Mouse (Mus musculus): ENCODE data around the gene Gm10322.

Gm10322 gene

GRCm38 (mm10) chr10:59602043-59602442 is 13.8 kb upstream of the Gm10322 start:
- DNase-seq (ENCODE audit: low read depth, low spot score): no peak

GRCm38 (mm10) chr10:59602891-59603290 is 13.0 kb upstream of the Gm10322 start:
- DNase-seq (ENCODE audit: low read depth, low spot score): no peak

- peak; percentile 28 for DNase-seq (ENCODE audit: low read depth, low spot score)
Observed at GRCm38 (mm10) chr10:59603843-59604242, 12.0 kb upstream of the Gm10322 start.

DNA sequence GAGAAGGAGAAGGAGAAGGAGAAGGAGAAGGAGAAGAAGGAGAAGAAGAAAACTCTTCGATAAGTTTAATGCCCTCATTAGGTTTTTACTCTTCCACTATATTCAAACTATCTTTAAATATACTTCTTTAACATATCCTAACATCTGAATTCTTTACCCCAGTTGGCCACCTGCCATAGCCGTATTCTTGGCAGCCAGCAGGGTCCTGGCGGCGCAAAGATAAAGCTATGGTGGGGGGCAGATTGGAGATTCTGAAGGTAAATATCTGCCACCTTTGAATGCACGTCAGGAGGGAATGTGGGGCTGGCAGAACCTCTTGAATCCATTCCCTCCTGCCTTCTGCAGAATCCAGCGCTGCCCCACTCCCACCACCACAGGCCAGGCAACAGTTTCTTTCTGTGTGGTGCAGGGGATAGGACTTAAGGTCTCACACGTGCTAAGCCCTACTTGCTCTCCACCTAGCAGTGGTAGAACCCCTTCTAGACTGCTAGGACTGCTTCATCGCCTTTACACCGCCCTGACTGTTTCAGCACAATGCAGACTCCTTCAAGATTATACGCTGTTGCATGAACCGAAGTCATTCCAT is 10.9 kb upstream of the Gm10322 start:
- DNase-seq (ENCODE audit: low read depth, low spot score): no peak

DNA sequence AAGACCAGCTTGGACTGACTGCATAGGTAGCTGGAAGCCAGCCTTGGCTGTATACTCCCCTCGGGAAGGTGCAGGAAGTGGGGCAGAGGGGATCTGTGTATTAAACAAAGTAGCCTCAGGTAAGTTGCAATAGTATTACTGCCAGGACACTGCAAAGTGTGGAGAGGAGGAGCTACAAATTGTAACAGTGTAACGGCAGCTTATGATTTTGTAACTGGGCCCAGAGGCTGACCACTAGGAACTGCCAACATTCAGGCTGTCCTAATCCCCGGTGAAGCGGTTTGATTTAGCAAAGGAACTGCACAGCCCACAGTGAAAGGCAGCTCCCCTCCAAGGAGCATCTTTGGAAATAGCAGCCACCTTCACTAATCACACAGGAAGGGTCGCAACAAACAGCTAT is 2.6 kb upstream of the Gm10322 start:
- no peak for DNase-seq (ENCODE audit: low read depth, low spot score)

- DNase-seq (ENCODE audit: low read depth, low spot score): no peak
Observed at GRCm38 (mm10) chr10:59614141-59614540, 1.7 kb upstream of the Gm10322 start.

- no peak for DNase-seq (ENCODE audit: low read depth, low spot score)
Observed at GRCm38 (mm10) chr10:59615411-59615810, 452 bp upstream of the Gm10322 start.

DNA sequence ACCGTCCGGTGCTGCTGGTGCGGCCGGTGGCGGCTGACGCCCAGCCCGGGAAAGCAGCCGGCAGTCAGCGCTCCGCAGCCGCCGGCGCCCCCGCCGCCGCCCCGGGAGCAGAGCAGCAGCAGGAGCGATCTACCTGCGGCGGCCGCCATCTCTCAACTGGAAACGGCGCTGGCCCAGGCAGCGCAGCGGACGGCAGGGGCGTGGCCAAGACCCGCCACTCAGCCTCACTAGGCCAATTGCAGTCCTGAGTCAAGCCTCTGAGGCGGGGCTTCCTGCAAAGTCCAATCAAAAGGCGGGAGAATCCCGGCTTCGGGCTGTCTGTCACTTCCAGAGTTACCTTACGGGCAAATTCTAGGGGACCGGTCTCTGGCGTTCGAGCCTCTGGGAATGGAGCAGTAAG is 659 bp downstream of the Gm10322 start, which contains the start of gene Mcu:
TSS of gene Mcu (minus strand) at position 171 of the 400 bp plus-strand sequence.
- DNase-seq (ENCODE audit: low read depth, low spot score): peak; percentile 96

DNA sequence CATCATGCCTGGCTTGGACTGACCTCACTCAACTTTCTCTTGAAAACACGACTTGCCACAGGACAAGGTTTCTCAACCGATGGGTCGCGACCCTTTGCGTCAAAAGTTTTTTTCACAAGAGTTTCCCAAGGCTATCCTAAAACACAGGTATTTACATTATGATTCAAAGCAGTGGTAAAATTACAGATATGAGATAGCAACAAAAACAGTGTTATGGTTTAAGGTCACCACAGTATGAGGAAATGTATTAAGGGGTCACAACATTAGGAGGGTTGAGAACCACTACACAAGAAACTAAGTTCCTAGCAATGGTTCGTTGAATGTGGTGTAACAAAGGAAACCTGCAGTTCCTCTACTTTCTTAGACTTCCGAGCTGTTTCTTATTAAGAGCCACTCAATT is 1.9 kb downstream of the Gm10322 start:
- no peak for DNase-seq (ENCODE audit: low read depth, low spot score)

DNA sequence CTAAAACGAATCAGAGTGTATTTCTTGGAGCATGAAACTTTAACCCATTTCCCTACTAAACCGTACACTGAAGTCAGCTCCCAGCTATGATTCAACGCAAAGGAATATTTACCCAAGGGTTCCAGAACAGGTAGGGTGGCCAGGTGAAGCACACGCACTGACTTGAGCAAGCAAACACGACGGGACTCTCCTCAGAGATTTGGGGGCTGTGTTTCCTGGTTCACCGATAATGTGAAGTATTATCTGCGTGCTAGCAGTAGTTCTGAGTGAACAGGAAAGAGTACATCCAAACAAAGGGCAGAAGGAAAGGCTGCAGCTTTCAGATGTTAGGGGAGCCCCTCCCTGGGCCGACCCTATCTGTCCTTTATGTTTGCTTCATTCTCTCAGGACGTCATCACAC is 5.5 kb downstream of the Gm10322 start:
- no peak for DNase-seq (ENCODE audit: low read depth, low spot score)

- DNase-seq (ENCODE audit: low read depth, low spot score): no peak
Observed at GRCm38 (mm10) chr10:59623496-59623895, 7.6 kb downstream of the Gm10322 start.

DNA sequence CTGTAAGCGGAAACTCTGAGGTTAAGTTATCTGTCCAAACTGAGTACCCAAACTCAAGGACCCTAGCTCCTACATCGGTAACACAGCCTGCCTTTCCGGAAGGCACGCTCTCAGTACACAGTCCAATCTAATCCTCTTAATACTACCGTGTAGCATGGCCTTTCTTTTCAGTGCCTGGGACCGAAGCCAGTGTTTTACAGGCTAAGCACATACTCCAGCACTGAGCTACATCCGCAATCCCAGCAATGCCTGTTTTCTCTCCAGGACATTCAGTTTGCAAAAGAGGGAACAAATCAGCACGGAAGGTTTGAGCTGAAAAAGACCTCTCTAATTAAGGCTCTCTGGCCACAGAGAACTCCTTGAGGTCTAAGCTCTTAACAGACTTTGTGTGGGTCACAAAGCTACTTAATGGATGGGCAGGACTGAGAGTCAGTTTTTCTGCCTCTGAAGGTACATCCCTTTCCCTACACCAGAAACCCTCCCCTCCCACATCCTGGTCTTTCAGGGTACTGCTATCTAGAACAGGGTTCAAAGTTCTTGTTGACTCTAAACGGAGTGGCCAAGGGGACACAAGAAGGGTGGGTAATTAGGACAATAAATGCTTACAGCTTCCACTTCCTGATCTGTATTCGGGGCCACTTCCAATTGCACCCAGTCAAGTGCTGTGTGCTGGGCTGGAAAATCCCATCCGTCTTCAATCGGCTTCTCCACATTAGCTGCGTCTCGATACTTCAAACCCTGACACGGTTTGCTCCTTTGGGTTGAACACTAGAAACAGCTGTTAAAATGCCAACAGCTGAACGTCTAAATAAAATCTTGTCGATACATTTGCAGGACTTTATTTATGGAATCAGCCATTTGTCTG is 13.0 kb downstream of the Gm10322 start:
- no peak for DNase-seq (ENCODE audit: low read depth, low spot score)

GRCm38 (mm10) chr10:59629506-59629782 is 13.6 kb downstream of the Gm10322 start:
- no peak for DNase-seq (ENCODE audit: low read depth, low spot score)

DNA sequence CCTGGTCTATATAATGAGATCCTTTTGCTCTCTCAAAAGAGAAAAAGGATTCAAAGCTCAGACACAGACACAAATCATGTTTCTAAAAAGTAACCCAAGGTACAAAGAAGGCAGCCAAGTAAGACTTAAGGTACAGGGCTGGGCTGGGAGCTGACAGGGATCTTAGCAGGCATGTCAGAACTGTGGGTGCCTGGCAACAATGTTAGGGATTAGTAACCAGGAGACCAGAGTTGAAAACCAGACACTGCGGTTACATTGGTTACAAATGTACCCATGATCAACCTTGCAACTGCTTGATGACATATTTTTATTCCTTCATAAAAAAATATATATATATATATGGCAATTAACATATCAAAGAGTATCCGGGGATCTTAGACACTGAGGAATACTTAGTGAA is 20.2 kb downstream of the Gm10322 start:
- DNase-seq (ENCODE audit: low read depth, low spot score): no peak

GRCm38 (mm10) chr10:59636751-59637533 is 21.1 kb downstream of the Gm10322 start:
- no peak for DNase-seq (ENCODE audit: low read depth, low spot score)

- no peak for DNase-seq (ENCODE audit: low read depth, low spot score)
Observed at GRCm38 (mm10) chr10:59637596-59638124, 21.8 kb downstream of the Gm10322 start.

- DNase-seq (ENCODE audit: low read depth, low spot score): no peak
Observed at GRCm38 (mm10) chr10:59638576-59638975, 22.7 kb downstream of the Gm10322 start.

DNA sequence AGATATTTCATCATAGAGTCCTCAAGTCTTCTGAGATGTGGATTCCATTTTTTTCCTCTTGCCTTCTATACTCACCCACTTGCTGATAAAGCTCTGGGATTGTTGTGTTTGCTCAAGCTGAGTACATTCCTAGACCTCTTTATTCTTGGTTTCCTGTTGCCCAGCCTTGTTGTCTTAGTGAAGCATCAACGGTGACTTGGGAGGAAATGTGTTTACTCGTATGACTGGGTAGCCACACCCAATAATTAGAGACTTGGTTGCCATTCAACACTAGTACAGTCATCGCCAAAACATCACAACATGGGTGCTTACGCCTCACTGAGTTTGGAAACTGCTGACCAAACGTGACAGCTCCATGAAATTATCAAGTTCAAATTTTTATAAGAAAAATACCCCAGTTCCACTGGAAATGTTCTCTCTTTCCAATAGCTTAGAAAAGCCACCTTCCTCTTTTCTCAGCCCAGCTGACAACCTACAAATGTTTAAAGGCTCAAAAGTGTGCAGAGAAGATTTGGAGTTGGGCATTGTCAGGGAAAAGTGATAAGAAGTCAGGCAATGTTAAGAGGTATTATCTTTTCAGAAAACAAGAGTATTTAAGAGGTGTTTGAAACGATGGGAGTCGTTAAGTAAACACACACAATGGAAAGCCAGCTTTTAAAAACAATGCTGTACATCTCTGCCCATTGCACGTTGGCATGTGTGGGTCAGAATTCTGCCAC is 27.0 kb downstream of the Gm10322 start:
- DNase-seq (ENCODE audit: low read depth, low spot score): no peak

DNA sequence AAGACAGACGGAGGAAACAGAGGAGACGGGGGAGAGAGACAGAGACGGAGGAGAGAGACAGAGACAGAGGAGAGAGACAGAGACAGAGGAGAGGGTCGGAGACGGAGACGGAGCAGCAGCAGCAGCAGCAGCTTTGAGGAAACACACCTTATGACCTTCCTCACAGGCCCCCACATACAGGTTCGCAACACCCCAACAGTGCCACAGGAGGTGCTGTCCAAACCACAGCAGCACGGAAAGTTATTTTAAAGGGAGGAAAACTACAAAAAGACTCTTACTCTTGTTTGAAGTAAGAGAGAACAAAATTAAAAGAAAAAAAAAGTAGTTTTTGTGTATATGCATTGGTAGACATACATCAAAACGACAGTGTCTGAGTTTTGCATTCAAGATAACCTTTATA is 27.8 kb downstream of the Gm10322 start:
- DNase-seq (ENCODE audit: low read depth, low spot score): no peak

DNA sequence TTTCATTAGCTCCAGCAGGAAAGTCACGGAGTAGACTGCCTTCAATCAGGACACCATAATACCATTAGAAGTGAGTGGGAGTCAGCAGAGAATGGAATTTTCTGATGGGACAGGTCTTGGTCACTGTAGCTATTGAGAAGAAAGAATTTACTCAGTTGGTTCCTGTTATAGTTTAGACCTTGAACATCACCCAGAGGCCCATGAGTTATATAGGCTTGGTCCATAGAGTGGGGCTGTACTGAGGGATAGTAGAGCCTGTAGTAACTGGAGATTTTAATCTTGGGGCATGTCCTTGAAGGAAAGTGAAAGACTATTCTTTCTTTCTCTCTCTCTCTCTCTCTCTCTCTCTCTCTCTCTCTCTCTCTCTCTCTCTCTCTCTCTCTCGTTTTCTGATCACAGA is 28.8 kb downstream of the Gm10322 start:
- DNase-seq (ENCODE audit: low read depth, low spot score): no peak

DNA sequence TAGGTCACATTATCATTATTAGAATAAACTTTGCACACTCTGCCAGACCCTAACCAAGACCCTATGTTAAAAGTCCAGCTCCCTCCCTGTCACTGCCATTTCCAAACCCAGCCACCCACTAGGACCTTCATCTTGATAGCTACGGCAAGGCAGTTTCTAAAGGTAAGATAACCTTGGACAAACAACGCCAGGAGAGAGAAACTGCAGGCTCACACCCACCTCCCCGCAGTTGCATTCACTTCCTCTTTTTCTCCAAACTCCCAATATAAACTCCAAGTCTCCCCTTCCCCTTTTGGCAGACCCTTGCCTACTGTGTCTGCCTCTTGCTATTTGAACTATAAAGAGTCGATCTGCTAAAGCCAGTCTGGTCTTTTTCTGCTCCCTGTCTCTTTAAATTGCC is 29.3 kb downstream of the Gm10322 start:
- DNase-seq (ENCODE audit: low read depth, low spot score): no peak
